Mouse (Mus musculus) brain, embryonic 14.5 days (tissue): ENCODE measurements at regions not wholly inside any gene's neighbourhood (a gene's known extent, or its start where the extent isn't known, plus 50 kb on each side); places are given as distances from the start of the nearest gene placed in this dataset.

Experiments used
- CTCF ChIP-seq: fragments of 200-500 bp; IDR thresholded peaks from 2 replicates; pipeline ENCODE4 v1.5.1; 2012; ENCODE audit warnings: inconsistent platforms, mild to moderate bottlenecking, moderate library complexity, borderline replicate concordance; ENCODE audit not compliant: insufficient read depth, insufficient read length; ENCODE audit errors: extremely low read depth
- POLR2A ChIP-seq: fragments of 200-500 bp; IDR thresholded peaks from 2 replicates; pipeline ENCODE4 v1.6.1; 2012; ENCODE audit warnings: mild to moderate bottlenecking, inconsistent platforms, borderline replicate concordance; ENCODE audit not compliant: poor library complexity, insufficient read depth, insufficient read length, severe bottlenecking; ENCODE audit errors: extremely low read depth

GRCm38 (mm10) chr11:92018419-92018818 lies 441.1 kb upstream of the Kif2b start:
- TF ChIP-seq CTCF: no peak
- no peak for TF ChIP-seq POLR2A
